Mouse (Mus musculus): ENCODE measurements at regions not wholly inside any gene's neighbourhood (a gene's known extent, or its start where the extent isn't known, plus 50 kb on each side); places are given as distances from the start of the nearest gene placed in this dataset.
A peak's percentile ranks its signal among the peaks of the same experiment; 100 is the strongest.

DNA sequence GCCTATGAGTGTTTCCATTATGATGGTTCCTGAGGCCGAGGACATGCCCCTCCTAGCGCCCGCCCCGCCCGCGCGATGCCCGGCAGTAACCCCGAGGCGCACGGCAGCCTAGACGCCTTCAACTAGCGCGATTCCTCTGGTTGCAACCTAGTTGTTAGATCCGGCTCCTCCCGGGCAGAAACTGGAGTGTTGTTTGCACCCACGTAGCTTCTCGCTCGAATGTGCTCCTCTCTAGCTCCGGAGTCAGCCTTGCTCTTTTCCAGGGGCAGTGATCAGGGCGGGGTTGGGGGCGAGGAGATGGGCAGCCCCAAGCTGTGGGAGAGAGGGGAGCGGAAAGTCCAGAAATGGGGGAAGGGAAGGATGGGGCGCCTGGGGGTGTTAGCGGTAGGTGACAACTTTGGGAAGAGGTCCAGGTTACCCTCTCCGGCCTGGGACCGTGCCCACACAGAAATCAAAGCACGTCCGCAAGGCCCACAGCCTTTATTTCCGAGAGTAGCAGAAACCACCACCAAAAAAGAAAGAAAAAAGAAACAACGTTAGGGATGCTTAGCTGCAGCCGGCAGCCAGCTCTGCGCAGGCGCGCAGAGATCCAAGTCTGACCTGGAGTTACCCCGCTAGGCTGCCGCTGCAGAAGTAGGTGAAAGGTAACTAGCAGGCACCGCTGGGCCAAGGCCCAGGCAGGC lies 58.1 kb upstream of the Abca1 start:
- peak; percentile 83 for DNase-seq

DNA sequence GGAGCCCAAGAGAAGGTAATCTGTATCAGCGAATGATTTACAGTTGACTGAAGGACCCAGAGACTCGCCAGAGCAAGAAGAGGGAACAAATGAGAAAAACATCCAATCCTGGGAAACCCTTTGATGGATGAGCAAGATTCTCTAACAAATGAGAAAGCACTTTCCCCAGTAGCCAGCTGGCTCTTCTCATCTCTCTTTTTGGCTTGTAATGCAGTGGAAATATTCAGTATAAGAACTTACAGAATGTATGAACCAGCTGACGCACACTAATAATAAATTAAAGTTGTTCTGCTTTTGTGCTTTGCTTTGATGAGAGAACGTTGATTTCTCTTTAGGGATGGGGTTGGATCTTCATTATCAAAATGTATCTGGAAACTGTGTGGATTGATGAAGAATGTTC lies 52.8 kb upstream of the Abca1 start:
- DNase-seq: no peak

- no peak for DNase-seq
Measured at GRCm38 (mm10) chr4:53210685-53211084, 51.0 kb upstream of the Abca1 start.
